Mouse (Mus musculus): ENCODE data around the gene Snd1. TPM values are rescaled to one million over a fixed set of nuclear protein-coding genes. Genes with fewer than 3 reads are reported as not detected.

Gene Snd1
- polyA plus RNA-seq, 1 experiment from 2014 or later = 113 TPM

- 68% methylated on average over 2 of the region's 2 CpGs for WGBS
- Histone ChIP-seq H3K27me3 (ENCODE audit: control insufficient read depth, insufficient read depth, low read length) (no peaks in the 10 kb centered on the region), H3K9ac (replicated peaks; ENCODE audit: low read depth, low read length) (no peak overlapping the region), H3K4me3 (ENCODE audit: low read depth, low read length) (no peak overlapping the region), H3K27ac (ENCODE audit: low read length) (no peak overlapping the region), H3K4me2 (replicated peaks; ENCODE audit: low read depth, low read length) (no peak overlapping the region), H3K36me3 (ENCODE audit: control insufficient read depth, insufficient read depth, low read length) (no peaks in the 10 kb centered on the region), H3K4me1 (ENCODE audit: control insufficient read depth, insufficient read depth, low read length) (0 out of 2 replicates have a peak, but pooled peaks cover 2% of the 10 kb centered on the region), H3K9me3 (ENCODE audit: control insufficient read depth, low read depth, low read length) (no peaks in the 10 kb centered on the region)
- ATAC-seq (ENCODE audit: insufficient number of reproducible peaks, insufficient read depth, low FRiP score, low read depth) = no peak
Measured at GRCm38 (mm10) chr6:28642909-28643308, 168.0 kb downstream of the Snd1 start.

DNA sequence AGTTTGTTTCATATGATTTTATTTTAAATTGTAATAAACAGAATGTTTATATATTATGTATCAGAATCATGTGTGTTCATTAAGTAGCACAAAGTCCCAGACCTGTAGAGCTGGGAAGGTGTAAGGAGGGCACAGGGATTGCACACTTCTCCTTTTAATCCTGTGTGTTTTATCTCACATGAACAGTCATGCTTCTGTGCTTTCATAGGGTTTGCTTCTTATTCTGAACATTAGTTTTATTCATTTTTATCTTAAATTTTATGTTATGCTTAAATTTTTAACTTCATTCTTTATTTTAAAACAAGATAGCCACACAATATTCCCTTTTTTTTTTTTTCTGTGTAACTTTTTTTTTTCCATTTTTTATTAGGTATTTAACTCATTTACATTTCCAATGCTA is 170.3 kb downstream of the Snd1 start:
- H3K27me3 ChIP-seq (ENCODE audit: control insufficient read depth, insufficient read depth, low read length) = no peaks in the 10 kb centered on the region
- no peaks in the 10 kb centered on the region for H3K36me3 ChIP-seq (ENCODE audit: control insufficient read depth, insufficient read depth, low read length)
- H3K9me3 ChIP-seq (ENCODE audit: control insufficient read depth, low read depth, low read length) = no peaks in the 10 kb centered on the region
- no peak overlapping the region for H3K4me2 ChIP-seq (replicated peaks; ENCODE audit: low read depth, low read length)
- no peak overlapping the region for H3K9ac ChIP-seq (replicated peaks; ENCODE audit: low read depth, low read length)
- no peak for ATAC-seq (ENCODE audit: insufficient number of reproducible peaks, insufficient read depth, low FRiP score, low read depth)
- no peak overlapping the region for H3K4me3 ChIP-seq (ENCODE audit: low read depth, low read length)
- H3K4me1 ChIP-seq (ENCODE audit: control insufficient read depth, insufficient read depth, low read length) = 0 out of 2 replicates have a peak, but pooled peaks cover 2% of the 10 kb centered on the region
- H3K27ac ChIP-seq (ENCODE audit: low read length) = no peak overlapping the region

DNA sequence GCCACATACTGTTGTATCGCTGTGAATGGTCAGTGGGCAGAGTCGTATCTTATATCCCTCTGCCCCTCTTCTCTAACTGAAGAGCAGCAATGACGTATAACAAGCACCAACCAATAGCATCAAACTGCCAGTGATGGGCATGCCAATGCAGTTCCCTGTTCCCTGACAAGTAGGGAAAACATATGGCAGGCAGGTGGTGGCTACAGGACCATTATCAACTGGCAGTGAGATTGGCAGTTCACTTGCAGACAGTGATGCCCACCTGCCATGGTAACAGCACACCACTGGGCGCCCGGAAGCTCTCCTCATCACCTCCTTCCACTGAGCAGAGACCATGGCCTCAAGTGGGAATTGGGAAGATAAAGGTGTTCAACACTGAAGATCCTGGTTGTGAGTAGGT is 181.6 kb downstream of the Snd1 start:
- H3K9ac ChIP-seq (replicated peaks; ENCODE audit: low read depth, low read length) = no peak overlapping the region
- H3K4me1 ChIP-seq (ENCODE audit: control insufficient read depth, insufficient read depth, low read length) = no peaks in the 10 kb centered on the region
- H3K36me3 ChIP-seq (ENCODE audit: control insufficient read depth, insufficient read depth, low read length) = no peaks in the 10 kb centered on the region
- no peak overlapping the region for H3K4me2 ChIP-seq (replicated peaks; ENCODE audit: low read depth, low read length)
- no peak for ATAC-seq (ENCODE audit: insufficient number of reproducible peaks, insufficient read depth, low FRiP score, low read depth)
- no peak overlapping the region for H3K4me3 ChIP-seq (ENCODE audit: low read depth, low read length)
- no peaks in the 10 kb centered on the region; the same call in 1 of the 2 replicates for H3K9me3 ChIP-seq (ENCODE audit: control insufficient read depth, low read depth, low read length)
- 96% methylated on average over 5 of the region's 5 CpGs for WGBS
- H3K27me3 ChIP-seq (ENCODE audit: control insufficient read depth, insufficient read depth, low read length) = no peaks in the 10 kb centered on the region
- H3K27ac ChIP-seq (ENCODE audit: low read length) = no peak overlapping the region

DNA sequence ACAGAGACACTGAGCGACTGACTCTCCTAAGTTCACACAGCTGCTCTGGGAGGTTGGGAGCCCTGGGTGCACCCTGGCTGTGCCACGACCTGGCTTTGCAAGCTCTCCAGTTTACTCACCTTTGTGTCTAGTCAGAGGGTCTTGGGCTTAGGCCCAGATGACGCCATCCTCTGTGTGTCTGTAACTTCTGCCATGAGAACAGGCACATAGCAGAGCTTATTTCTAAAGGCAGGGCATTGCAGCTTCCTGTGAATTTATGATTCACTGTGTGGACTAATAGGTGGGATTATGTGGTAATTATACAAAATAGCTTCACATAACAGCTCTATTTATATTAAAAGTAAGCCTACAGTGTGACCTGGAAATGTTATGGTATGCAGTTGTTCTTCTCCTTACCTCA is 188.1 kb downstream of the Snd1 start:
- Histone ChIP-seq H3K27ac (ENCODE audit: low read length) (no peak overlapping the region), H3K4me1 (ENCODE audit: control insufficient read depth, insufficient read depth, low read length) (no peaks in the 10 kb centered on the region), H3K9me3 (ENCODE audit: control insufficient read depth, low read depth, low read length) (no peaks in the 10 kb centered on the region), H3K9ac (replicated peaks; ENCODE audit: low read depth, low read length) (no peak overlapping the region), H3K4me3 (ENCODE audit: low read depth, low read length) (no peak overlapping the region), H3K36me3 (ENCODE audit: control insufficient read depth, insufficient read depth, low read length) (no peaks in the 10 kb centered on the region), H3K27me3 (ENCODE audit: control insufficient read depth, insufficient read depth, low read length) (no peaks in the 10 kb centered on the region), H3K4me2 (replicated peaks; ENCODE audit: low read depth, low read length) (no peak overlapping the region)
- 81% methylated on average over 3 of the region's 3 CpGs for WGBS
- no peak for ATAC-seq (ENCODE audit: insufficient number of reproducible peaks, insufficient read depth, low FRiP score, low read depth)

- no peak for ATAC-seq (ENCODE audit: insufficient number of reproducible peaks, insufficient read depth, low FRiP score, low read depth)
- Histone ChIP-seq H3K36me3 (ENCODE audit: control insufficient read depth, insufficient read depth, low read length) (no peaks in the 10 kb centered on the region), H3K9me3 (ENCODE audit: control insufficient read depth, low read depth, low read length) (no peaks in the 10 kb centered on the region), H3K9ac (replicated peaks; ENCODE audit: low read depth, low read length) (no peak overlapping the region), H3K4me2 (replicated peaks; ENCODE audit: low read depth, low read length) (no peak overlapping the region), H3K4me3 (ENCODE audit: low read depth, low read length) (no peak overlapping the region), H3K27me3 (ENCODE audit: control insufficient read depth, insufficient read depth, low read length) (no peaks in the 10 kb centered on the region), H3K27ac (ENCODE audit: low read length) (no peak overlapping the region), H3K4me1 (ENCODE audit: control insufficient read depth, insufficient read depth, low read length) (no peaks in the 10 kb centered on the region)
- WGBS = 91% methylated on average over 5 of the region's 5 CpGs
Measured at GRCm38 (mm10) chr6:28663670-28664069, 188.7 kb downstream of the Snd1 start.

GRCm38 (mm10) chr6:28664716-28665115 is 189.8 kb downstream of the Snd1 start:
- ATAC-seq (ENCODE audit: insufficient number of reproducible peaks, insufficient read depth, low FRiP score, low read depth) = no peak
- WGBS = 88% methylated on average over 3 of the region's 3 CpGs
- Histone ChIP-seq H3K27ac (ENCODE audit: low read length) (no peak overlapping the region), H3K36me3 (ENCODE audit: control insufficient read depth, insufficient read depth, low read length) (no peaks in the 10 kb centered on the region; the same call in 1 of the 2 replicates), H3K9ac (replicated peaks; ENCODE audit: low read depth, low read length) (no peak overlapping the region), H3K9me3 (ENCODE audit: control insufficient read depth, low read depth, low read length) (no peaks in the 10 kb centered on the region), H3K4me3 (ENCODE audit: low read depth, low read length) (no peak overlapping the region), H3K4me1 (ENCODE audit: control insufficient read depth, insufficient read depth, low read length) (no peaks in the 10 kb centered on the region), H3K27me3 (ENCODE audit: control insufficient read depth, insufficient read depth, low read length) (no peaks in the 10 kb centered on the region), H3K4me2 (replicated peaks; ENCODE audit: low read depth, low read length) (no peak overlapping the region)

DNA sequence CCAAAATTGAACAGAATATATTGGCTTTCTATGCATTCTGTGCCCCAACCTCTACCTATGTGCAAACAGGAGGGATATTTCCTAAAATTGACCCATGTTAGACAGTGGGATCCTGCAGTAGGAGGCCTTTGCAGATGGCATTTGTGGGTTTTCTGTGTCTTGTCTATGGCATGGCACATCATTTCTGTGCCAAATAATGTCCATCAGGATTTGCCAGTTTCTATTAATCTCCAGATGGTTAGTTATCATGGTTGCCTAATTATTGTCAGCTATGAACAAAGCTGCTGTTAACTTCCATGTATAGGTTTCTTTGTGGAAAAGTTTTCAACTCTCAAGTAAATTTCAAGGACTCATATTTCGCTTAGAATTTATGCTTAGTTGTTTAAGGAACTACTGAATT is 192.6 kb downstream of the Snd1 start:
- Histone ChIP-seq H3K27me3 (ENCODE audit: control insufficient read depth, insufficient read depth, low read length) (no peaks in the 10 kb centered on the region), H3K9me3 (ENCODE audit: control insufficient read depth, low read depth, low read length) (no peaks in the 10 kb centered on the region), H3K4me1 (ENCODE audit: control insufficient read depth, insufficient read depth, low read length) (no peaks in the 10 kb centered on the region), H3K27ac (ENCODE audit: low read length) (no peak overlapping the region), H3K9ac (replicated peaks; ENCODE audit: low read depth, low read length) (no peak overlapping the region), H3K4me3 (ENCODE audit: low read depth, low read length) (no peak overlapping the region), H3K36me3 (ENCODE audit: control insufficient read depth, insufficient read depth, low read length) (no peaks in the 10 kb centered on the region; the same call in 1 of the 2 replicates), H3K4me2 (replicated peaks; ENCODE audit: low read depth, low read length) (no peak overlapping the region)
- ATAC-seq (ENCODE audit: insufficient number of reproducible peaks, insufficient read depth, low FRiP score, low read depth) = no peak
- WGBS = 95% methylated on average over 1 of the region's 1 CpGs

- Histone ChIP-seq H3K9me3 (ENCODE audit: control insufficient read depth, low read depth, low read length) (no peaks in the 10 kb centered on the region), H3K27ac (ENCODE audit: low read length) (no peak overlapping the region), H3K9ac (replicated peaks; ENCODE audit: low read depth, low read length) (no peak overlapping the region), H3K27me3 (ENCODE audit: control insufficient read depth, insufficient read depth, low read length) (no peaks in the 10 kb centered on the region), H3K4me2 (replicated peaks; ENCODE audit: low read depth, low read length) (no peak overlapping the region), H3K4me3 (ENCODE audit: low read depth, low read length) (no peak overlapping the region), H3K4me1 (ENCODE audit: control insufficient read depth, insufficient read depth, low read length) (no peaks in the 10 kb centered on the region), H3K36me3 (ENCODE audit: control insufficient read depth, insufficient read depth, low read length) (no peaks in the 10 kb centered on the region; the same call in 1 of the 2 replicates)
- WGBS = 93% methylated on average over 5 of the region's 5 CpGs
- no peak for ATAC-seq (ENCODE audit: insufficient number of reproducible peaks, insufficient read depth, low FRiP score, low read depth)
Measured at GRCm38 (mm10) chr6:28669251-28669650, 194.3 kb downstream of the Snd1 start.

DNA sequence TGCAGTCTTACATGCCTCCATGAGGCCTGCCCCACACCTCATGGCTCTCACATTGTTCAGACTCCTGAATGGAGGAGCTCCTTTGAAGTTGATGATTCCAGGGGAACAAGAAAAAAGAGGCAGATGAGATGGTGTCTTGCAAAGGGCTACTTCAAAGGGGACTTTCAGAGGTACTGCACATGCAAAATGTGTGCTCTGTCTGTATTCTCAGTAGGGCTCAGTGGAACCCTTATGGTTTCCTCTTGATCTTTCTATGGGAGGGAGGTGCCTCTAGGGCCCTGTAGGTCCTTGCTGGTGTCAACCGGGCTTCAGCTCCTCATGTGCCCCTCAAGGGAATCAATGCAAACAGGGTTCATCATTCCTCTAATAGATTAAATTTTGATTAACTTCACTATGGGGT is 197.4 kb downstream of the Snd1 start:
- no peak overlapping the region for H3K27ac ChIP-seq (ENCODE audit: low read length)

More for the DNA sequence above, 197.4 kb downstream of the Snd1 start:
- WGBS = 86% methylated on average over 1 of the region's 1 CpGs
- no peak overlapping the region for H3K9ac ChIP-seq (replicated peaks; ENCODE audit: low read depth, low read length)
- H3K4me1 ChIP-seq (ENCODE audit: control insufficient read depth, insufficient read depth, low read length) = no peaks in the 10 kb centered on the region
- ATAC-seq (ENCODE audit: insufficient number of reproducible peaks, insufficient read depth, low FRiP score, low read depth) = no peak
- no peaks in the 10 kb centered on the region for H3K27me3 ChIP-seq (ENCODE audit: control insufficient read depth, insufficient read depth, low read length)
- no peaks in the 10 kb centered on the region for H3K9me3 ChIP-seq (ENCODE audit: control insufficient read depth, low read depth, low read length)
- no peaks in the 10 kb centered on the region; the same call in 1 of the 2 replicates for H3K36me3 ChIP-seq (ENCODE audit: control insufficient read depth, insufficient read depth, low read length)
- no peak overlapping the region for H3K4me2 ChIP-seq (replicated peaks; ENCODE audit: low read depth, low read length)
- no peak overlapping the region for H3K4me3 ChIP-seq (ENCODE audit: low read depth, low read length)
